Mouse (Mus musculus) erythroid progenitor cell, adult 5-6 weeks (primary cell): ENCODE data around the gene Klrd1. TPM values are rescaled to one million over a fixed set of nuclear protein-coding genes. Genes with fewer than 3 reads are reported as not detected.
"Not testable (repeated sequence)": the region's sequence is repeated elsewhere in the genome, so short reads cannot be mapped to it uniquely, and the experiment has no call there.

Experiments
- ATAC-seq: replicated peaks from 2 replicates; pipeline ENCODE4 v1.8.0; 2016; ENCODE audit warnings: moderate number of reproducible peaks, mild to moderate bottlenecking, moderate TSS enrichment, inconsistent platforms; ENCODE audit not compliant: poor library complexity, low FRiP score, severe bottlenecking
- total RNA-seq, 2 experiments: library from RNA; stranded (forward) in 1 of 2; stranded (reverse) in 1 of 2; fragments of 150-400 nt in 1 of 2; fragments of 186-747, 209-891 nt in 1 of 2; gene quantifications; 2 replicates each; pipeline versions ENCODE4 v1.2.3 to v1.2.4; 2015 to 2017; ENCODE audit warnings: low replicate concordance in 2 of 2

Klrd1 gene
- total RNA-seq (2015; ENCODE audit: low replicate concordance) (10.5 and 10.8 TPM in 2 replicates), total RNA-seq (2017; ENCODE audit: low replicate concordance) (2.8 TPM in 1 of 2 replicates, not detected in the other)

GRCm38 (mm10) chr6:129591508-129591907 is at the start of gene Klrd1:
Gene Klrd1, plus strand, starts transcription at chr6:129591782.
- ATAC-seq, result no peak

- ATAC-seq, result no peak
Measured at GRCm38 (mm10) chr6:129541931-129542330, 49.7 kb upstream of the Klrd1 start.

GRCm38 (mm10) chr6:129542540-129542939 is 49.0 kb upstream of the Klrd1 start:
- ATAC-seq, result no peak

- ATAC-seq, result peak; percentile 86
Measured at GRCm38 (mm10) chr6:129543709-129544606, 47.6 kb upstream of the Klrd1 start.

GRCm38 (mm10) chr6:129547277-129547676 is 44.3 kb upstream of the Klrd1 start:
- ATAC-seq, result no peak

- no peak for ATAC-seq
Measured at GRCm38 (mm10) chr6:129548009-129548408, 43.6 kb upstream of the Klrd1 start.

- ATAC-seq, result peak; percentile 55
Measured at GRCm38 (mm10) chr6:129557298-129558023, 34.1 kb upstream of the Klrd1 start.

- ATAC-seq, result peak; percentile 86
Measured at GRCm38 (mm10) chr6:129558946-129559640, 32.5 kb upstream of the Klrd1 start.

- 0 out of 2 replicates have a peak, but pooled peaks have one; percentile 36 for ATAC-seq
Measured at GRCm38 (mm10) chr6:129559641-129560027, 31.9 kb upstream of the Klrd1 start.

GRCm38 (mm10) chr6:129565257-129565656 is 26.3 kb upstream of the Klrd1 start:
- ATAC-seq, result no peak

GRCm38 (mm10) chr6:129575315-129575714 is 16.3 kb upstream of the Klrd1 start:
- no peak for ATAC-seq

GRCm38 (mm10) chr6:129577605-129578004 is 14.0 kb upstream of the Klrd1 start, which contains the start of gene Klre1:
Gene Klre1, plus strand, starts transcription at chr6:129577905.
- no peak for ATAC-seq

- no peak for ATAC-seq
Measured at GRCm38 (mm10) chr6:129581274-129581673, 10.3 kb upstream of the Klrd1 start.

GRCm38 (mm10) chr6:129581896-129582295 is 9.7 kb upstream of the Klrd1 start:
- ATAC-seq, result no peak

GRCm38 (mm10) chr6:129583014-129583413 is 8.6 kb upstream of the Klrd1 start:
- ATAC-seq, result no peak

- no peak for ATAC-seq
Measured at GRCm38 (mm10) chr6:129608372-129608771, 16.8 kb downstream of the Klrd1 start.

- ATAC-seq, result no peak
Measured at GRCm38 (mm10) chr6:129623735-129624134, 32.2 kb downstream of the Klrd1 start, which contains the start of gene Klrk1. Gene Klrk1, minus strand, starts transcription at chr6:129623864.

GRCm38 (mm10) chr6:129631046-129631445 is 39.5 kb downstream of the Klrd1 start:
- not testable (repeated sequence) for ATAC-seq

GRCm38 (mm10) chr6:129643237-129643636 is 51.7 kb downstream of the Klrd1 start, which contains the start of gene Klrc3:
Gene Klrc3, minus strand, starts transcription at chr6:129643337.
- 0 out of 2 replicates have a peak, but pooled peaks have one; percentile 29 for ATAC-seq

- ATAC-seq, result not testable (repeated sequence)
Measured at GRCm38 (mm10) chr6:129644054-129644453, 52.5 kb downstream of the Klrd1 start.
